ENCODE assay signal across 11 mouse cellular contexts in genomic region chr15:12374916-12375315, GRCm38 (mm10). TPM values are rescaled to one million over a fixed set of nuclear protein-coding genes. Genes with fewer than 3 reads are reported as not detected.
DNase-seq lines count a peak whose midpoint lies in the region; ATAC-seq and TF ChIP-seq lines count a peak whose summit lies in the region.
"Had no signal": no experiment of that assay in that cellular context is flagged by ENCODE, and none has a peak within 500 bp of the region (broad histone marks: within the 10 kb centered on the region; RNA-seq: fewer than 3 reads in every experiment).

No protein-coding gene starts in this region.

- H3K4me2 ChIP-seq in liver, embryonic 15.5 days = peak overlapping the region; percentile 79

- TF ChIP-seq POLR2A in heart, adult 2 months (IDR thresholded peaks at IDR 0.05; ENCODE audit: insufficient read depth, low read depth, low read length) = no peak
- no peak for TF ChIP-seq POLR2A in ES-Bruce4 (IDR thresholded peaks at IDR 0.05; ENCODE audit: insufficient read depth, low read length)

- H3K27ac ChIP-seq in heart, adult 2 months = peak overlapping the region; percentile 51
- no peak overlapping the region for H3K27ac ChIP-seq in ES-Bruce4 (ENCODE audit: insufficient read depth, low read length)
- H3K27ac ChIP-seq in hindbrain, embryonic 10.5 days = peak overlapping the region; percentile 70
- no peak overlapping the region for H3K27ac ChIP-seq in liver, embryonic 15.5 days (replicated peaks)

- no peaks in the 10 kb centered on the region; the same call in none of the 2 replicates for H3K36me3 ChIP-seq in heart, adult 2 months (ENCODE audit: control insufficient read depth, insufficient read depth, low read length)
- no peaks in the 10 kb centered on the region for H3K36me3 ChIP-seq in ES-Bruce4 (ENCODE audit: control insufficient read depth, insufficient read depth, low read length, poor library complexity, severe bottlenecking)
- H3K36me3 ChIP-seq in hindbrain, embryonic 10.5 days = peaks cover 4% of the 10 kb centered on the region; the same call in 1 of the 2 replicates
- H3K36me3 ChIP-seq in liver, embryonic 15.5 days (replicated peaks) = no peaks in the 10 kb centered on the region

- no peaks in the 10 kb centered on the region for H3K79me2 ChIP-seq in heart, adult 2 months (replicated peaks; ENCODE audit: control insufficient read depth, insufficient read depth, low read length)

- no peak for TF ChIP-seq EP300 in heart, adult 2 months (IDR thresholded peaks at IDR 0.05; ENCODE audit: insufficient read depth, low read depth, low read length)
- TF ChIP-seq EP300 in ES-Bruce4 (IDR thresholded peaks at IDR 0.05; ENCODE audit: insufficient read depth, low read depth, low read length) = no peak

- H3K27me3 ChIP-seq in heart, adult 2 months (ENCODE audit: control insufficient read depth, insufficient read depth, low read length) = no peaks in the 10 kb centered on the region
- H3K27me3 ChIP-seq in ES-Bruce4 (ENCODE audit: control insufficient read depth, insufficient read depth, low read length, poor library complexity, severe bottlenecking) = no peaks in the 10 kb centered on the region
- peaks cover 42% of the 10 kb centered on the region for H3K27me3 ChIP-seq in hindbrain, embryonic 10.5 days (ENCODE audit: insufficient read depth, poor library complexity, severe bottlenecking)
- no peaks in the 10 kb centered on the region for H3K27me3 ChIP-seq in liver, embryonic 15.5 days

- 72% methylated on average over 18 of the region's 18 CpGs for WGBS in heart, adult 2 months
- 59% methylated on average over 18 of the region's 18 CpGs for WGBS in hindbrain, embryonic 10.5 days
- WGBS in liver, embryonic 15.5 days (ENCODE audit: insufficient replicate concordance) = 57% methylated on average over 18 of the region's 18 CpGs

- H3K4me3 ChIP-seq in heart, adult 2 months = no peak overlapping the region
- H3K4me3 ChIP-seq in ES-Bruce4 (ENCODE audit: low read depth, low read length) = peak overlapping the region; percentile 56
- H3K4me3 ChIP-seq in hindbrain, embryonic 10.5 days = peak overlapping the region; percentile 49
- peak overlapping the region; percentile 48 for H3K4me3 ChIP-seq in liver, embryonic 15.5 days (replicated peaks)
- H3K4me3 ChIP-seq: myocyte had no signal

- no peak for TF ChIP-seq CTCF in heart, adult 2 months (IDR thresholded peaks at IDR 0.05)
- TF ChIP-seq CTCF in ES-Bruce4 (IDR thresholded peaks at IDR 0.05; ENCODE audit: low read depth, low read length) = no peak

- intact Hi-C loops in heart, adult 2 months (cut with DNase I) = loop anchor here (5.0 kb wide), 3 partner anchors 178 to 422 kb away; no protein-coding TSS in a partner anchor
- intact Hi-C loops in heart, postnatal 36 days (cut with DNase I) = loop anchor here (5.0 kb wide), 2 partner anchors 178 to 362 kb away; partner anchors contain the start of gene Pdzd2
- intact Hi-C loops in left cerebral cortex, postnatal 36 days (cut with DNase I) = no loop called here

- H3K9ac ChIP-seq in heart, adult 2 months (ENCODE audit: low read depth, low read length) = no peak overlapping the region
- peak overlapping the region; percentile 20; the same call in 1 of the 2 replicates for H3K9ac ChIP-seq in ES-Bruce4 (ENCODE audit: low read depth, poor library complexity, severe bottlenecking)
- H3K9ac ChIP-seq in liver, embryonic 15.5 days = no peak overlapping the region

- DNase-seq in heart, adult 2 months = no peak
- no peak for DNase-seq in heart, postnatal 36 days
- DNase-seq in hindbrain, embryonic 10.5 days (ENCODE audit: low spot score) = no peak
- DNase-seq in left cerebral cortex, postnatal 36 days (ENCODE audit: low spot score in 2 of 2) = no peak
- DNase-seq in thymus, adult 18-20 months = no peak
- DNase-seq in layer of hippocampus, postnatal 36 days = no peak

- no peaks in the 10 kb centered on the region for H3K9me3 ChIP-seq in ES-Bruce4 (replicated peaks; ENCODE audit: control insufficient read depth, insufficient read depth, low read length, poor library complexity, severe bottlenecking)
- no peaks in the 10 kb centered on the region for H3K9me3 ChIP-seq in hindbrain, embryonic 10.5 days
- no peaks in the 10 kb centered on the region for H3K9me3 ChIP-seq in liver, embryonic 15.5 days (replicated peaks)

- no peak for ATAC-seq in liver, embryonic 15.5 days (ENCODE audit: insufficient read depth)

- H3K4me1 ChIP-seq in heart, adult 2 months (ENCODE audit: control insufficient read depth, insufficient read depth, low read length) = peaks cover 5% of the 10 kb centered on the region
- no peaks in the 10 kb centered on the region for H3K4me1 ChIP-seq in ES-Bruce4 (ENCODE audit: control insufficient read depth, insufficient read depth, low read length)
- peaks cover 36% of the 10 kb centered on the region for H3K4me1 ChIP-seq in hindbrain, embryonic 10.5 days (replicated peaks)
- peaks cover 33% of the 10 kb centered on the region for H3K4me1 ChIP-seq in liver, embryonic 15.5 days (replicated peaks)

RNA-seq across cellular contexts. Expression of gene 1810049J17Rik, which starts 53.2 kb away (rescaled TPM):
- not detected for total RNA-seq in heart, adult 2 months (2021)
- not detected in 2 replicates for polyA plus RNA-seq in heart, adult 2 months (2012; rRNA removed)
- 1 to 10 TPM in 1 of 2 experiments, under 1 TPM in 1; 0.65 to 1.2 TPM for total RNA-seq in heart, postnatal 36 days (2021)
- polyA plus RNA-seq in ES-Bruce4 (2011; ENCODE audit: insufficient read depth, insufficient read length, low read depth, missing spikeins) = not detected in 2 replicates
- 0.76 and 1.3 TPM in 2 replicates for polyA plus RNA-seq in hindbrain, embryonic 10.5 days (2016; fragmentation: Nextera tagmentation; extraction: Ambion mirVana)
- 0.40 and 0.77 TPM in 2 replicates for polyA plus RNA-seq in liver, embryonic 15.5 days (2015; fragmentation: Nextera tagmentation; extraction: Ambion mirVana)
- total RNA-seq in left cerebral cortex, postnatal 36 days (2021) = 1 to 10 TPM; 1.0 to 1.1 TPM
- 1 to 10 TPM in 1 of 2 experiments, not detected in 1; 2.0 TPM for total RNA-seq in layer of hippocampus, postnatal 36 days (2021)
- total RNA-seq: granulocyte monocyte progenitor cell, adult 5-6 weeks had no signal
- polyA plus RNA-seq: brain, embryonic 14.5 days had no signal

RNA-seq across cellular contexts. Expression of gene Golph3, which starts 53.7 kb away (rescaled TPM):
- 10 to 100 TPM; 84.4 to 88.3 TPM for total RNA-seq in heart, adult 2 months (2021)
- 48.5 and 89.4 TPM in 2 replicates for polyA plus RNA-seq in heart, adult 2 months (2012; rRNA removed)
- 10 to 100 TPM; 81.7 to 83.7 TPM for total RNA-seq in heart, postnatal 36 days (2021)
- polyA plus RNA-seq in ES-Bruce4 (2011; ENCODE audit: insufficient read depth, insufficient read length, low read depth, missing spikeins) = 119 and 124 TPM in 2 replicates
- 68.0 and 70.6 TPM in 2 replicates for polyA plus RNA-seq in hindbrain, embryonic 10.5 days (2016; fragmentation: Nextera tagmentation; extraction: Ambion mirVana)
- polyA plus RNA-seq in liver, embryonic 15.5 days (2015; fragmentation: Nextera tagmentation; extraction: Ambion mirVana) = 45.5 and 47.1 TPM in 2 replicates
- 100 to 1,000 TPM; 106 to 114 TPM for total RNA-seq in left cerebral cortex, postnatal 36 days (2021)
- 10 to 100 TPM; 92.1 to 99.2 TPM for total RNA-seq in layer of hippocampus, postnatal 36 days (2021)

Comparison
In these comparisons a context has a peak if more than half of its experiments do, and no peak if none do; other contexts are left out.
1. H3K27ac ChIP-seq: peak in heart, adult 2 months (single experiment) and hindbrain, embryonic 10.5 days (single experiment); none in ES-Bruce4 (single experiment) and liver, embryonic 15.5 days (single experiment).